Mouse (Mus musculus): Measurements from ENCODE around the gene C1qtnf1. TPM values are rescaled to one million over a fixed set of nuclear protein-coding genes. Genes with fewer than 3 reads are reported as not detected.
A peak's percentile ranks its signal among the peaks of the same experiment; 100 is the strongest.

The C1qtnf1 gene
- polyA plus RNA-seq, 1 experiment, result 1.8 TPM

DNA sequence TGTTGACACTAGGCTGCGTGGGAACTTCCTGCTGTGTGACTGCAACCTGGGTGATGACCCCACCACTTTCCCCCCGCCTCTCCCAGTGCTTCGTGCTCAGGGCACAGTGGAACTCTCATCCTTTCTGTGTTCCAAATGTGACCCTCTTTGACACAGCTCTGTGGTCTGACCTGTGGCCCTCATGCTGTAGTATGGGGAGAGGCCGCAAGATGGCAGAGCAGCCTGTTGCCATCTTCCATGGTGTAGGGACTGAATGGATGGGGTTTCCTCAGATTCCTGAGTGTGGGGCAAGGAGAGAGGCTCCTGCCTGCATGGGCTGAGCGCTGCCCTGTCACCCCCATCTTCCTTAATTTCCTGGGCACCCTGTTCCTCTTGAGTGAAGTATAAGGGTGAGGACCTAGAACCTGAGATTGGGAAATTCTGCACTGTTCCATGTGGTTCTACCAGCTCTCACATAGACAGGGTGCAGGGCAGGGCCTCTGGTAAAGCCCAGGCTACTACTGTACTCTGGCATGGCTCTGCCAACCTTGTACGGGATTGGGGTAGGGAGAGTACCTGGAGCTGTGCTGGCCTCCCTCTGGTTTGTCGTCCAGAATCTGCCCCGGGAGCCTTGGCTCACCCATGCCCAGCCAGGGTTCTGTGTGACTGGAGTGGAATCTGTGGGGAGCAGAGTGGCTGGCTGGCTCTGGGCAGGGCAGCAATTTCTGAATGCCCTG, 60.3 kb downstream of the C1qtnf1 start:
- TF ChIP-seq POLR2A (IDR thresholded peaks at IDR 0.05; ENCODE audit: borderline replicate concordance, control insufficient read depth, low read depth, low read length), result no peak
- no peak for TF ChIP-seq CTCF (IDR thresholded peaks at IDR 0.05; ENCODE audit: control insufficient read depth, insufficient read depth, low read length)
- no peak overlapping the region for H3K27ac ChIP-seq (ENCODE audit: control insufficient read depth, insufficient read depth, low read depth, low read length, poor library complexity)
- no peaks in the 10 kb centered on the region for H3K4me1 ChIP-seq (ENCODE audit: control insufficient read depth, insufficient read depth, low read length)
- WGBS, result 82% methylated on average over 8 of the region's 8 CpGs
- no peak overlapping the region for H3K4me3 ChIP-seq (replicated peaks; ENCODE audit: control insufficient read depth, low read depth, low read length)

DNA sequence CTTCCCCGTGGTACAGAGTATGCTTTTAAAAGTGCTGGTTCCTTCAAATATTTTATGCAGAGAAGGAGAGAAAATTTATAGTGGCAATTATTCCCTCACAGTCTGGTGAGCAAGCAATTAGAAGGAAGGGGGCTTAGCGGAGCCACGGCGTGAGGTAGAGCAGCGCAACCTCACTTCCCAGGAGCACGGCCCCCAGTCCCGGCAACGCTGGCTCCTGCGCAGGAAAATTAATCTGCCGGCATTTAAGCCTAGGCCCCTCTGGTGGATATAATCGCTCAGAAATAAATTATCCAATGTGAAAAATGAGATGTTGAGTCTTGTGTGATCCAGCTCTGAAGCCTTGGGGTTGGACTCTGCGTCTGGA, 60.9 kb downstream of the C1qtnf1 start:
- Histone ChIP-seq H3K27ac (ENCODE audit: control insufficient read depth, insufficient read depth, low read depth, low read length, poor library complexity) (no peak overlapping the region), H3K4me1 (ENCODE audit: control insufficient read depth, insufficient read depth, low read length) (no peaks in the 10 kb centered on the region), H3K4me3 (replicated peaks; ENCODE audit: control insufficient read depth, low read depth, low read length) (no peak overlapping the region)
- TF ChIP-seq POLR2A (IDR thresholded peaks at IDR 0.05; ENCODE audit: borderline replicate concordance, control insufficient read depth, low read depth, low read length) (no peak), CTCF (IDR thresholded peaks at IDR 0.05; ENCODE audit: control insufficient read depth, insufficient read depth, low read length) (no peak)
- 90% methylated on average over 12 of the region's 12 CpGs for whole genome bisulfite sequencing

DNA sequence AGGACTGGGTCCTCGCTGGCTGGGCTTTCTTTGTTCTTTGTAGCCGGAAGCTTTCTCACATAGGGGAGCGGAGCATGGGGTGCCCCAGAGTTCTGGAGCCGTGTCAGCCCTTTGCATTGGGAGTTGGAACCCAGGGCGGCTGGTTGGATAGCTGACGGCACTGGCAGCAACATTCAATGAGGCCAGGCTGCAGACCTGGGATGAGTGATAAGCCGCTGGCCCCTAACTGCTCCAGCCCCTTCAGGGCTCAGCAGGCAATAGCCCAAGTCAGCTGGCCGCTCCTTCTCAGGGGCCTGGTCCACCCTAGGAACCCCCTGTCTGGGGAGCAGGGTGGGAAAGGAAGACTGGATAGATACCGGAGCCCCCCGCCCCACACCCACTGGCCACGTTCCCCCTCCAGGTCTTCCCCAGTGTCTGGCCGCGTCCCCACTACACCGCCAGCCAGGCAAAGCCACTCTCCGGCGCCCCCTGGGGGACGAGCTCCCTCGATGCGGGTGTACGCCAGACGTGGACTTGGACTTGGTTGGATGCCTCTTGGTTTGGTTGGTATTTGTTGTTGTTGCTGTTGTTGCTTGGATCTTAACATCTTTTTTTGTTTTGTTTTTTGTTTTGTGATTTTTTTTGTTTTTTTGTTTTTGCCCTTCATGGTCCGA, 62.7 kb downstream of the C1qtnf1 start:
- no peaks in the 10 kb centered on the region for H3K4me1 ChIP-seq (ENCODE audit: control insufficient read depth, insufficient read depth, low read length)
- H3K27ac ChIP-seq (ENCODE audit: control insufficient read depth, insufficient read depth, low read depth, low read length, poor library complexity), result no peak overlapping the region
- H3K4me3 ChIP-seq (replicated peaks; ENCODE audit: control insufficient read depth, low read depth, low read length), result no peak overlapping the region
- WGBS, result 26% methylated on average over 22 of the region's 22 CpGs
- TF ChIP-seq CTCF (IDR thresholded peaks at IDR 0.05; ENCODE audit: control insufficient read depth, insufficient read depth, low read length) (peak; percentile 81), POLR2A (IDR thresholded peaks at IDR 0.05; ENCODE audit: borderline replicate concordance, control insufficient read depth, low read depth, low read length) (peak; percentile 33; the same call in 1 of the 2 replicates)

DNA sequence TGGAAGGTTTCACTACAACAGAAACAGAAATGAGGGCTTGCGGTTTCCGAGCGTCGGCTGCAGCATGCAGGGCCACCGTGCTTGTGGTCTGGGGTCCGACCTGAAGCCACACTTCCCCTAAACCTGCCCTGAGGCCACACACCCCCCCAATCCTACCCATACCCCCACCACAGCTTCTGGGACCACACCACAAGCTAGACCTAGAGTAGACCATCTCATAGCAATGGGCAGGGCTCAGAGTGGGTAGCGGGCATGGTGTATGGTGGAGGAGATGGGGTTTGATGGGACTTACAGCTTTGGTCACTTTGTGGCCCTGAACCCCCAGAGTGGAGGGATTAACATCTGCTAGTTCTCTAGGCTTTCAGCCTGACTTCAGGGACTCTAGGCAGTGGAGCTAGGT, 63.2 kb downstream of the C1qtnf1 start:
- TF ChIP-seq POLR2A (IDR thresholded peaks at IDR 0.05; ENCODE audit: borderline replicate concordance, control insufficient read depth, low read depth, low read length) (no peak), CTCF (IDR thresholded peaks at IDR 0.05; ENCODE audit: control insufficient read depth, insufficient read depth, low read length) (no peak)
- Histone ChIP-seq H3K27ac (ENCODE audit: control insufficient read depth, insufficient read depth, low read depth, low read length, poor library complexity) (no peak overlapping the region), H3K4me3 (replicated peaks; ENCODE audit: control insufficient read depth, low read depth, low read length) (no peak overlapping the region), H3K4me1 (ENCODE audit: control insufficient read depth, insufficient read depth, low read length) (no peaks in the 10 kb centered on the region)
- 78% methylated on average over 7 of the region's 7 CpGs for WGBS

DNA sequence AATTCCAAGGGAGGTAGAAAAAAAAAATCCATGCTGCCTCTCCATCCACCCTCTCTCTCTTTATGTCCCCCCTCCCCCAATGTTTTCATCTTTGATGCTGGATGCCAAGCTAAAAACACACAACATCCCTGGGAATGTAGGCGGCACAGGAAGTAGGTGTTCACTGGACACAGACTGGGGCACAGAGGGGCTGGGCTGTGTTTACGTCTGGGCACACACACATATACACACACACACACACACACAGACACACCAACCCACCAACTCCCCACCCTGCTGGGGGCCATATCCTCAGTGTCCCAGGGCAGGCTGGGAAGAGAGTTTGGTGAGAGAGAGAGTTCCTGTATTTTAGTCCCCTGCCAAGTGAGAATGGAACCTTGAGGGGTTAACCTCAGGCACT, 65.5 kb downstream of the C1qtnf1 start:
- Histone ChIP-seq H3K27ac (ENCODE audit: control insufficient read depth, insufficient read depth, low read depth, low read length, poor library complexity) (no peak overlapping the region), H3K4me3 (replicated peaks; ENCODE audit: control insufficient read depth, low read depth, low read length) (no peak overlapping the region), H3K4me1 (ENCODE audit: control insufficient read depth, insufficient read depth, low read length) (no peaks in the 10 kb centered on the region)
- WGBS, result 93% methylated on average over 2 of the region's 2 CpGs
- TF ChIP-seq CTCF (IDR thresholded peaks at IDR 0.05; ENCODE audit: control insufficient read depth, insufficient read depth, low read length) (no peak), POLR2A (IDR thresholded peaks at IDR 0.05; ENCODE audit: borderline replicate concordance, control insufficient read depth, low read depth, low read length) (no peak)

DNA sequence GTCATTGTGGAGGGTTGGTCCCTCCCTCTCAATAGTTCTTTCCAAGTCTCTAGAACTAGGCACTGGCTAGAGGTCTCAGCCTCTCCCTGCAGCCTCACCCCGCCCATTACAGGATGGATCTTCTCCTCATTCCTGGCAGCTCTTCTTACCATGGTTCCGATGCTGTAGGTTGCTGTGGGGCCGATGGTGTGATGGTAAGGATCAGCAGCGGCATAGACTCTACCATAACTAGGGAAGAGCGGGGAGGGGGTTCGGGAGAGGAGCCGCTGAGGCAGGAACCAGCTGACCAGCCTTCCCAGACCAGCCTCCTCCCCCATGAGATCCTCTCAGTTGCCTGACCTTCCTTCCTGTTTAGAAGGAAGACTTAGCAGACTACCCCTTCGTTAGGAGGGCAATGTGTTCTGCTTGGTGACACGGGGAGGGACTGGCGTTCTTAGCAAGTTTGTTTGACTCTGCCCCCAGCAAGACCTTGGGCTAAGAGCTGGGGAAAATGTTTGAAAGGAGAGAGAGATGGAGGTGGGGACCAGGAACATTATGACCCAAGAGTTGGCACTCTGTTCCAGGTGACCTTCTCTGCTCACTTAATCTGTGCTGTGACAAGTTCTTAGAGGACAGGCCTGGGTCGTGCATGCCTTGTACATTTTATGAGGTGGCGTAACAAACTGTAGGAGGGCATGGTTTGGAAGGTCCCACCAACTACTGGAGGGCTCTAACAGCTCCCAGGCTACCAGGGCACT, 66.2 kb downstream of the C1qtnf1 start:
- TF ChIP-seq POLR2A (IDR thresholded peaks at IDR 0.05; ENCODE audit: borderline replicate concordance, control insufficient read depth, low read depth, low read length) (no peak), CTCF (IDR thresholded peaks at IDR 0.05; ENCODE audit: control insufficient read depth, insufficient read depth, low read length) (no peak)
- H3K4me3 ChIP-seq (replicated peaks; ENCODE audit: control insufficient read depth, low read depth, low read length), result no peak overlapping the region

DNA sequence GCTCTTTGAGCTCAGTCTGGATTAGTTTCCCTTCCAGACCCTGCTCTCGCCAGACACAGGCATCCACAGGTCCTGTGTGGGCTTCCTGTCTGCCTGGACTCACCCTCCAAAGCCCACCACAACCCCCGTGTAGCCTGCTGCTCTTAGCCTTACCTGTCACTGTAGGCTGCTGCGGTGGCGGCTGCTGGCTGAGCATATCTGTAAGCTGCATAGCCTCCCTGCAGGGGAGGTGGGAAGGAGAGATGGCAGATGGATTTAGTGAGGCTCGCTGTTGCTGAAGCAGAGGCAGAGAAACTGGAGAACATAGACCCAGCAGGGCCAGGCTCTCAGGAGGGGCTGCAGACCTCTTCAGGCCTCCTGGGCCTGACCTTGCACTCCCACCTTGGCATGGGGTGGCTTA, 67.1 kb downstream of the C1qtnf1 start:
- TF ChIP-seq CTCF (IDR thresholded peaks at IDR 0.05; ENCODE audit: control insufficient read depth, insufficient read depth, low read length) (no peak), POLR2A (IDR thresholded peaks at IDR 0.05; ENCODE audit: borderline replicate concordance, control insufficient read depth, low read depth, low read length) (no peak)

More for the DNA sequence above, 66.2 kb downstream of the C1qtnf1 start:
- 69% methylated on average over 12 of the region's 12 CpGs for WGBS
- Histone ChIP-seq H3K4me1 (ENCODE audit: control insufficient read depth, insufficient read depth, low read length) (no peaks in the 10 kb centered on the region), H3K27ac (ENCODE audit: control insufficient read depth, insufficient read depth, low read depth, low read length, poor library complexity) (no peak overlapping the region)

DNA sequence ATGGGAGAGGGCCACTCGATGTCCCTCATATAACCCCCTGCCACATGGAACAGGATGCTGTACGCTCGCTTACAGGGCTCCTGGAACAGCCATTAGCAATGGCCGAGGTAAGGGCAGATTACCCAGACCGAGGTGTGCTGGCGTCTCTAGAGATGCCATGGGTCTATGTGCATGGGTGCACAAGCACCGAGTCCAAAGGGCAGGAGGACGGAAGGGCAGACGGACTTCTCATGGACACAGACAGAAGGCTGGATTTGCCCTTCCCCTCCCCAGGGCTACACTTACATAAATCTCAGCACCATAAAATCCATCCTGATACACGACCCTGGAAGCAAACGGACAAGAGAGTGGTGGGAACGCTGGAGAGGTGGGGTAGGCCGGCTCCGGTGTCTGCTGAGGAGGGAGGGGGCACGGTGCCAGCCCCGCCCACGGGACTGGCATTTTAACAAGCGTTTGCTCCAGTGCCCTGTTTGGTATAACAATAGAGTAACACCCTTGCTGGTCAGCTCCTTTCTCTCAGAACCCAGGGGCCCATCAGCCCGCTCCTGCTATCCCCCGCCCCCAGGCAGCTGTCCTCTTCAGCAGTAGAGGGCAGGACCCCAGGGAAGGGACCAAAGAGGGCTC, 68.2 kb downstream of the C1qtnf1 start:
- Histone ChIP-seq H3K4me3 (replicated peaks; ENCODE audit: control insufficient read depth, low read depth, low read length) (no peak overlapping the region), H3K27ac (ENCODE audit: control insufficient read depth, insufficient read depth, low read depth, low read length, poor library complexity) (no peak overlapping the region), H3K4me1 (ENCODE audit: control insufficient read depth, insufficient read depth, low read length) (no peaks in the 10 kb centered on the region)
- 78% methylated on average over 20 of the region's 20 CpGs for WGBS
- TF ChIP-seq POLR2A (IDR thresholded peaks at IDR 0.05; ENCODE audit: borderline replicate concordance, control insufficient read depth, low read depth, low read length), result no peak
- TF ChIP-seq CTCF (IDR thresholded peaks at IDR 0.05; ENCODE audit: control insufficient read depth, insufficient read depth, low read length), result no peak

More for the DNA sequence above, 67.1 kb downstream of the C1qtnf1 start:
- H3K4me1 ChIP-seq (ENCODE audit: control insufficient read depth, insufficient read depth, low read length), result no peaks in the 10 kb centered on the region
- no peak overlapping the region for H3K4me3 ChIP-seq (replicated peaks; ENCODE audit: control insufficient read depth, low read depth, low read length)
- no peak overlapping the region for H3K27ac ChIP-seq (ENCODE audit: control insufficient read depth, insufficient read depth, low read depth, low read length, poor library complexity)
- WGBS, result 47% methylated on average over 5 of the region's 5 CpGs

Other genes with a start within 250 kb of the C1qtnf1 start
- 19.2 and 28.3 TPM in 2 replicates for gene Cyth1, start 179.6 kb upstream of the C1qtnf1 start, polyA plus RNA-seq (2011; ENCODE audit: insufficient read depth, insufficient read length, low replicate concordance, missing spikeins)
- gene Usp36, start 138.0 kb upstream of the C1qtnf1 start, polyA plus RNA-seq (2011; ENCODE audit: insufficient read depth, insufficient read length, low replicate concordance, missing spikeins), result 10.2 and 18.5 TPM in 2 replicates
- gene Cep295nl, start 85.7 kb upstream of the C1qtnf1 start, polyA plus RNA-seq (2011; ENCODE audit: insufficient read depth, insufficient read length, low replicate concordance, missing spikeins), result 1.4 and 1.5 TPM in 2 replicates
- 6.5 and 37.6 TPM in 2 replicates for gene Timp2, start 72.5 kb upstream of the C1qtnf1 start, polyA plus RNA-seq (2011; ENCODE audit: insufficient read depth, insufficient read length, low replicate concordance, missing spikeins)
- gene Lgals3bp, start 26.1 kb upstream of the C1qtnf1 start, polyA plus RNA-seq (2011; ENCODE audit: insufficient read depth, insufficient read length, low replicate concordance, missing spikeins), result 43.9 and 52.7 TPM in 2 replicates
- gene Cant1, start 9.1 kb upstream of the C1qtnf1 start, polyA plus RNA-seq (2011; ENCODE audit: insufficient read depth, insufficient read length, low replicate concordance, missing spikeins), result 8.3 and 14.6 TPM in 2 replicates
- gene Engase, start 48.6 kb downstream of the C1qtnf1 start, polyA plus RNA-seq (2011; ENCODE audit: insufficient read depth, insufficient read length, low replicate concordance, missing spikeins), result 7.4 and 15.0 TPM in 2 replicates

Measured in bone marrow, adult 2 months (tissue).